Mouse (Mus musculus): ENCODE measurements at regions not wholly inside any gene's neighbourhood (a gene's known extent, or its start where the extent isn't known, plus 50 kb on each side); places are given as distances from the start of the nearest gene placed in this dataset.

GRCm38 (mm10) chr16:29889346-29889745 lies 174.8 kb upstream of the Hes1 start:
- TF ChIP-seq EP300 (IDR thresholded peaks at IDR 0.05) = no peak
- TF ChIP-seq CTCF (IDR thresholded peaks at IDR 0.05) = no peak
